Mouse (Mus musculus): ENCODE data around the gene Crabp2. TPM values are rescaled to one million over a fixed set of nuclear protein-coding genes. Genes with fewer than 3 reads are reported as not detected.
A peak's percentile ranks its signal among the peaks of the same experiment; 100 is the strongest.

Crabp2 gene
- polyA plus RNA-seq, 1 experiment from 2014 or later: 29.4 TPM

DNA sequence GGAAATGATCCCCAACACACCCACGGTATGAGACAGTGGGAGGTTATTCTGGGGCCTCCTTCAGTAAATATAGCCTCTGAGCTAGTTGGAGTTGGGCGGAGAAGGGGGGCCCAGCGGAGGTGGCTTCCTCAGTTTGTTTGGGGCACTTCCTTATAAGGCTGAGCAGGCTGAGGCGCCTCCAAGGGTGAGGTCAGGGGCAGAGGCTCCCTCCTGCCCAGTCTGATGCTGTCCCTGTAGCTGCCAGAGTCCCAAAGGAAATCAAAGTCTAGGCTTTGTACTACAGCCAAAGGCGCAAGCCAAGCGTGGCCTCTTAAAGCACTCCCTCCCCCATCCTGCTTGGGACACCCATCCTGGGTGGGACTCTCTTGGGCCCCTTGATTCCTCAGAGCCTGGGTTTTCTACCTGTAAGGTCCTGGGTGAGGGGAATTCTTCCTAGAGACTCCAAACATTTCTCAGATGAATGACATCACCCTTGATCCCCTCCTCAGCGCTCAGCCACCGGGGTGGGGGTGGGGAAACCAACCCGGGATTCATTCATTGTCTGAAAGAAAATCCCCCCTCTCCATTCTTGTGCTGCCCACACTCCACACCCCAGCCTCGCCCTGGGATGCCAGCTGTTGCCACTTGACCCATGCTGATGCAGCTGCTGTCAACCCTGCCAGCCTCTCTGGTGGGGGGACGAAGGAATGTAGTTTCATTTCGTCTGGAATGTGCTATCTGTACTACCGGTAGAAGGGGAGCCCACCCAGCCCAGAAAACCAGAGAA is 34.6 kb downstream of the Crabp2 start:
- H3K27ac ChIP-seq (ENCODE audit: low read length): peak overlapping the region; percentile 96
- H3K4me2 ChIP-seq (ENCODE audit: low read depth, low read length): peak overlapping the region; percentile 48
- H3K9me3 ChIP-seq (replicated peaks; ENCODE audit: control insufficient read depth, low read length): no peaks in the 10 kb centered on the region
- ATAC-seq (ENCODE audit: insufficient read depth, low FRiP score): peak; percentile 69
- H3K4me3 ChIP-seq (replicated peaks; ENCODE audit: low read length): 0 out of 2 replicates have a peak overlapping the region, but pooled peaks have one; percentile 11
- H3K9ac ChIP-seq (ENCODE audit: low read length): peak overlapping the region; percentile 63
- peaks cover 57% of the 10 kb centered on the region for H3K4me1 ChIP-seq (ENCODE audit: control insufficient read depth, insufficient read depth, low read length)
- 3% methylated on average over 13 of the region's 13 CpGs for WGBS
- no peaks in the 10 kb centered on the region for H3K27me3 ChIP-seq (ENCODE audit: control insufficient read depth, insufficient read depth, low read length)
- H3K36me3 ChIP-seq (ENCODE audit: control insufficient read depth, insufficient read depth, low read length): no peaks in the 10 kb centered on the region

DNA sequence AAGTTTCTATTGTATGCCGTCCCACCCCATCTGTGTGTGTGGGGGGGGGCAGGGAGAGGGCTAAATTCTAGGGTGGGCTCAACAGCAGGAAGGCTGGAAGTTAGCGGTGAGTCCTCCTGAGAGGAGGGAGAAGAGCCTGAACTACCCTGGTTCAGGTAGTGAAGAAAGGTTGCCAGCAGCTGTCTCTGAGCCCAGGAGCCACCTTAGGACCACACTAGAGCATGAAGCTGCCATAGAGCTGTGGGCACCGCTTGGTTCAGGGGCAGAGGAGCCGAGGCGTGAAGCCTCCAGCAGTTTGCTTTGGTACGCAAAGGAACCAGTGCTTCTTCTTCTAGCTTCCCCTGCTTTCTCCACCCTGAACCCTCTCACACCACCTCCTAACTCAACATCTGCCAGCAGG is 35.2 kb downstream of the Crabp2 start:
- Histone ChIP-seq H3K9ac (ENCODE audit: low read length) (peak overlapping the region; percentile 63), H3K4me1 (ENCODE audit: control insufficient read depth, insufficient read depth, low read length) (peaks cover 59% of the 10 kb centered on the region), H3K4me3 (replicated peaks; ENCODE audit: low read length) (no peak overlapping the region), H3K4me2 (ENCODE audit: low read depth, low read length) (peak overlapping the region; percentile 48), H3K36me3 (ENCODE audit: control insufficient read depth, insufficient read depth, low read length) (no peaks in the 10 kb centered on the region), H3K27me3 (ENCODE audit: control insufficient read depth, insufficient read depth, low read length) (no peaks in the 10 kb centered on the region; the same call in 1 of the 2 replicates), H3K9me3 (replicated peaks; ENCODE audit: control insufficient read depth, low read length) (no peaks in the 10 kb centered on the region), H3K27ac (ENCODE audit: low read length) (peak overlapping the region; percentile 96)
- 50% methylated on average over 6 of the region's 6 CpGs for WGBS
- ATAC-seq (ENCODE audit: insufficient read depth, low FRiP score): no peak

GRCm38 (mm10) chr3:87984094-87984493 is 35.6 kb downstream of the Crabp2 start:
- no peaks in the 10 kb centered on the region for H3K9me3 ChIP-seq (replicated peaks; ENCODE audit: control insufficient read depth, low read length)
- WGBS: 50% methylated on average over 3 of the region's 3 CpGs
- H3K4me1 ChIP-seq (ENCODE audit: control insufficient read depth, insufficient read depth, low read length): peaks cover 59% of the 10 kb centered on the region
- no peak overlapping the region for H3K4me3 ChIP-seq (replicated peaks; ENCODE audit: low read length)
- peak overlapping the region; percentile 96 for H3K27ac ChIP-seq (ENCODE audit: low read length)
- peak overlapping the region; percentile 63; the same call in 1 of the 2 replicates for H3K9ac ChIP-seq (ENCODE audit: low read length)
- no peak overlapping the region; the same call in 1 of the 2 replicates for H3K4me2 ChIP-seq (ENCODE audit: low read depth, low read length)
- no peak for ATAC-seq (ENCODE audit: insufficient read depth, low FRiP score)
- H3K36me3 ChIP-seq (ENCODE audit: control insufficient read depth, insufficient read depth, low read length): no peaks in the 10 kb centered on the region
- no peaks in the 10 kb centered on the region; the same call in 1 of the 2 replicates for H3K27me3 ChIP-seq (ENCODE audit: control insufficient read depth, insufficient read depth, low read length)

GRCm38 (mm10) chr3:87985505-87986320 is 37.2 kb downstream of the Crabp2 start:
- Histone ChIP-seq H3K4me3 (replicated peaks; ENCODE audit: low read length) (no peak overlapping the region), H3K9ac (ENCODE audit: low read length) (peak overlapping the region; percentile 29; the same call in 1 of the 2 replicates), H3K9me3 (replicated peaks; ENCODE audit: control insufficient read depth, low read length) (no peaks in the 10 kb centered on the region), H3K36me3 (ENCODE audit: control insufficient read depth, insufficient read depth, low read length) (no peaks in the 10 kb centered on the region), H3K27ac (ENCODE audit: low read length) (peak overlapping the region; percentile 66), H3K27me3 (ENCODE audit: control insufficient read depth, insufficient read depth, low read length) (peaks cover 6% of the 10 kb centered on the region), H3K4me2 (ENCODE audit: low read depth, low read length) (0 out of 2 replicates have a peak overlapping the region, but pooled peaks have one; percentile 0), H3K4me1 (ENCODE audit: control insufficient read depth, insufficient read depth, low read length) (peaks cover 59% of the 10 kb centered on the region)
- ATAC-seq (ENCODE audit: insufficient read depth, low FRiP score): no peak
- 44% methylated on average over 12 of the region's 12 CpGs for WGBS

DNA sequence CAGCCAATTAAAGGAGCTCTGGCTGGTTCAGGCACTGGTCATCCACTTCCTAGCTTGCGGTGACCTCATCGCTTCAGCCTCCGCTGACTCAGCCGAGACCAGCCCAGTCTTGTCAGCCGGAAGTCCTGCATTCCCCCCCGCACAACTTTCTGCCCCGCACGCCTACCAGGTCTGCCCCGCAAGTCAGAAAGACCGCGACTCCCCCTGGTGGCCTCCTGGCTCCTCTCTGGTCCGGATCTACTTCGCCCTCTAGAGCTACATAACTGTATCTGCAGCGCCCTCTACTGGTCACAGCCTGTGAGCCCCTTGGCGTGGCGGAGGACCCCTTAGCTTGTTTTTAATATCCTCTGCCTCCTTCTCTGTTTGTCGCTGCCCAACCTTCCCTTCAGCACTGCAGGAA is 38.4 kb downstream of the Crabp2 start:
- no peaks in the 10 kb centered on the region for H3K9me3 ChIP-seq (replicated peaks; ENCODE audit: control insufficient read depth, low read length)
- no peaks in the 10 kb centered on the region for H3K36me3 ChIP-seq (ENCODE audit: control insufficient read depth, insufficient read depth, low read length)
- H3K4me1 ChIP-seq (ENCODE audit: control insufficient read depth, insufficient read depth, low read length): peaks cover 49% of the 10 kb centered on the region
- peaks cover 6% of the 10 kb centered on the region for H3K27me3 ChIP-seq (ENCODE audit: control insufficient read depth, insufficient read depth, low read length)
- peak overlapping the region; percentile 63 for H3K9ac ChIP-seq (ENCODE audit: low read length)
- peak; percentile 76 for ATAC-seq (ENCODE audit: insufficient read depth, low FRiP score)
- 0% methylated on average over 17 of the region's 17 CpGs for WGBS
- peak overlapping the region; percentile 44 for H3K4me3 ChIP-seq (replicated peaks; ENCODE audit: low read length)
- H3K27ac ChIP-seq (ENCODE audit: low read length): peak overlapping the region; percentile 54; the same call in 1 of the 2 replicates
- H3K4me2 ChIP-seq (ENCODE audit: low read depth, low read length): peak overlapping the region; percentile 76

DNA sequence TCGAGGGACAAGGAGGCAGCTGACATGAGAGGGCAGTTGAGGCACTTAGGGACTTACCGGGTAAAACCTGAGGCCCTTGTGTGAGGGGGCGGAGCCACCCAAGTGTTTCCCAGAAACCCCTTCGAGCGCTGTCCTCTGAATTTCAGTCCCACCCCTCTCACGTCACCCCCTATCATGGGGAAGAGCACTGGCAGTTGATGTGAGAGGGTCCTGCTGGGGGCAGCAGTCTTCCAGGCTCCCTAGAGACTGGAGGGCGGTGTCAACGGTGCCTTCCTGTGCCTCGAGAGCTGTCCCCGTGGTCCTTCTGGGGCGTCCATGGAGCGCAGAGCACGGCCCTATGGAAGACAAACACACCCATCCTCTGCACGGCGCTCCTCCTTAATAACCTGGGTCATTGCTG is 39.2 kb downstream of the Crabp2 start:
- Histone ChIP-seq H3K4me3 (replicated peaks; ENCODE audit: low read length) (peak overlapping the region; percentile 44), H3K4me1 (ENCODE audit: control insufficient read depth, insufficient read depth, low read length) (peaks cover 42% of the 10 kb centered on the region), H3K9me3 (replicated peaks; ENCODE audit: control insufficient read depth, low read length) (no peaks in the 10 kb centered on the region), H3K9ac (ENCODE audit: low read length) (peak overlapping the region; percentile 63), H3K27me3 (ENCODE audit: control insufficient read depth, insufficient read depth, low read length) (peaks cover 6% of the 10 kb centered on the region), H3K4me2 (ENCODE audit: low read depth, low read length) (peak overlapping the region; percentile 76), H3K36me3 (ENCODE audit: control insufficient read depth, insufficient read depth, low read length) (no peaks in the 10 kb centered on the region), H3K27ac (ENCODE audit: low read length) (0 out of 2 replicates have a peak overlapping the region, but pooled peaks have one; percentile 47)
- peak; percentile 26; the same call in 1 of the 2 replicates for ATAC-seq (ENCODE audit: insufficient read depth, low FRiP score)
- under 1% methylated on average over 15 of the region's 15 CpGs for WGBS

- ATAC-seq (ENCODE audit: insufficient read depth, low FRiP score): no peak
- WGBS: 4% methylated on average over 15 of the region's 15 CpGs
- peak overlapping the region; percentile 76 for H3K4me2 ChIP-seq (ENCODE audit: low read depth, low read length)
- H3K36me3 ChIP-seq (ENCODE audit: control insufficient read depth, insufficient read depth, low read length): no peaks in the 10 kb centered on the region
- H3K4me1 ChIP-seq (ENCODE audit: control insufficient read depth, insufficient read depth, low read length): peaks cover 37% of the 10 kb centered on the region
- peaks cover 8% of the 10 kb centered on the region for H3K27me3 ChIP-seq (ENCODE audit: control insufficient read depth, insufficient read depth, low read length)
- H3K4me3 ChIP-seq (replicated peaks; ENCODE audit: low read length): peak overlapping the region; percentile 44
- H3K27ac ChIP-seq (ENCODE audit: low read length): no peak overlapping the region
- H3K9ac ChIP-seq (ENCODE audit: low read length): peak overlapping the region; percentile 63
- no peaks in the 10 kb centered on the region for H3K9me3 ChIP-seq (replicated peaks; ENCODE audit: control insufficient read depth, low read length)
Observed at GRCm38 (mm10) chr3:87988068-87988467, 39.6 kb downstream of the Crabp2 start.

DNA sequence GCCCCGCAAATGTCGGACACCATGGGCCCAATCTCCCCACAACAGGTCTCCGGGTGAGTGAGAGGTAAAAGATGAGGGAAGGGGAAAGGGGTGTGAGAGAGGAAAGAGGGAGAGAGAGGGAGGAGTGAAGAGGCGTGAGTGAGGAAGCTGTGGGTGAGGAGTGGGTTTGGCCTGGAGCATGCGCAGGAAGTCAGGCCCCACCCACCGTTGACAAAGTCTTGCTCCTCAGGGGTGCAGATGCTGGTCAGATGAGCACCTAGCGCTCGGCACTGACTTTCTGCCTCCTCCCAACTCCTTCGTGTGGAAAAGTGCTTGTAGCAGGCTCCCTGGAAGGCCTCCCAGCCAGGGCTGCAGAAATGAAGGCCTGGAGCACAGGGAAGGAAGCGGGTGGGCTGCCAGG is 41.5 kb downstream of the Crabp2 start:
- H3K4me2 ChIP-seq (ENCODE audit: low read depth, low read length): no peak overlapping the region
- H3K9ac ChIP-seq (ENCODE audit: low read length): no peak overlapping the region
- ATAC-seq (ENCODE audit: insufficient read depth, low FRiP score): no peak
- peaks cover 26% of the 10 kb centered on the region for H3K27me3 ChIP-seq (ENCODE audit: control insufficient read depth, insufficient read depth, low read length)
- WGBS: 26% methylated on average over 10 of the region's 10 CpGs
- H3K9me3 ChIP-seq (replicated peaks; ENCODE audit: control insufficient read depth, low read length): no peaks in the 10 kb centered on the region
- H3K36me3 ChIP-seq (ENCODE audit: control insufficient read depth, insufficient read depth, low read length): no peaks in the 10 kb centered on the region
- H3K27ac ChIP-seq (ENCODE audit: low read length): no peak overlapping the region
- H3K4me1 ChIP-seq (ENCODE audit: control insufficient read depth, insufficient read depth, low read length): peaks cover 24% of the 10 kb centered on the region
- H3K4me3 ChIP-seq (replicated peaks; ENCODE audit: low read length): no peak overlapping the region

GRCm38 (mm10) chr3:87993436-87993835 is 45.0 kb downstream of the Crabp2 start:
- WGBS: 7% methylated on average over 6 of the region's 6 CpGs
- Histone ChIP-seq H3K36me3 (ENCODE audit: control insufficient read depth, insufficient read depth, low read length) (no peaks in the 10 kb centered on the region), H3K4me3 (replicated peaks; ENCODE audit: low read length) (no peak overlapping the region), H3K9me3 (replicated peaks; ENCODE audit: control insufficient read depth, low read length) (no peaks in the 10 kb centered on the region), H3K4me1 (ENCODE audit: control insufficient read depth, insufficient read depth, low read length) (no peaks in the 10 kb centered on the region), H3K27ac (ENCODE audit: low read length) (no peak overlapping the region), H3K4me2 (ENCODE audit: low read depth, low read length) (no peak overlapping the region), H3K27me3 (ENCODE audit: control insufficient read depth, insufficient read depth, low read length) (peaks cover 61% of the 10 kb centered on the region), H3K9ac (ENCODE audit: low read length) (no peak overlapping the region)
- ATAC-seq (ENCODE audit: insufficient read depth, low FRiP score): no peak
